Mouse (Mus musculus) fibroblast of lung, adult 2 months (primary cell): Measurements from ENCODE around the gene Fitm2.

Experiments
- DNase-seq: peaks from one replicate; pipeline ENCODE4 v3.0.0-alpha.2; 2011; ENCODE audit warnings: low read depth

Fitm2 gene

GRCm38 (mm10) chr2:163422895-163423660, 49.4 kb downstream of the Fitm2 start:
- no peak for DNase-seq

DNA sequence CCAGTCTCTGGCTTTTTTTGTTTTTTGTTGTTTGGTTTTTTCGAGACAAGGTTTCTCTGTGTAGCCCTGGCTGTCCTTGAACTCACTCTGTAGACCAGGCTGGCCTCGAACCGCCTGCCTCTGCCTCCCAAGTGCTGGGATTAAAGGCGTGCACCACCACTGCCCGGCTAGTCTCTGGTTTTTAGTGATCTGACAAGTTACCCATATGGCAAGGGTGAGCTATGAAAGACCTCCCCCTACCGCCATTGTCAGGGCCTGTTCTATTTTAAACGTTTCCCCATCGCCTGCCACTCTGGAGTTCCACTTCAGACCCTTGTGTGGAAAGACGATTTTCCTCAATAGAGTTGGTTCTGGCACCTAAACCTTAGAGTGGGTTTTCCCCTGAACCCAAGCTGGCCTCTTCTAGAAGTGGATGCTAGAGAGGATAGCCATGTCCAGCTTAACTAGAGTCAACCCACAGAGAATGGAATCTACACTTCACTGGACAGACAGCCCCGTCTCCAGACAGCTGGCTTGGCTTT, 52.0 kb downstream of the Fitm2 start:
- no peak for DNase-seq

- peak; percentile 98 for DNase-seq
These were observed 52.9 kb downstream of the Fitm2 start for GRCm38 (mm10) chr2:163419346-163420045.

DNA sequence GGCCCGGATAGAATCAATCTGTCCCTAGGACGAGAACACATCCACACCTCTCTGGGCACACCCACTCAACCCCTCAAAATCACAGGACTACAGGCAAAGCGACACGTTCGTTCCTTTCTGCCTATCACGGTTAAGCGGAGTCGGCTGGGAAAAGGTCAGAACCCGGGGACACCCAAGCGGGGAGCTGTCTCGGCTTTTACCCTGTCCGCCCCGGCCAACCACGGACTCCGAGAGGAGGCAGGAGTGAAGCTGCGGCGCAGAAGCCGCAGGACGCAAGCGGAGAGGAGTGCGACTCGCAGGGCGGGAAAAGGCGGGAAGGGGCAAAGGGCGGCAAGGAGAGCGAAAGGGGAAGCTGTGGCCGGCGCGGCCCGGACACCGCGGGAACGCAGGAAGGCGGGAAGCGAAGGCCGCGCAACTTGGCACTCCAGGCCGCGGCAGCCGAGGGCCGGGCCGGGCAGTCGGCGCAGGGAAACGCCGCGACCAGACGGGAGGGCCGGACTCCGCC, 53.5 kb downstream of the Fitm2 start:
- DNase-seq, result no peak

- DNase-seq, result no peak
These were observed 54.6 kb downstream of the Fitm2 start for GRCm38 (mm10) chr2:163417830-163418229.

- no peak for DNase-seq
These were observed 55.4 kb downstream of the Fitm2 start for GRCm38 (mm10) chr2:163417026-163417425.
